Mouse (Mus musculus) heart, adult 18-20 months (tissue): ENCODE data around the gene Tssc4. TPM values are rescaled to one million over a fixed set of nuclear protein-coding genes. Genes with fewer than 3 reads are reported as not detected.

Experiments
- DNase-seq, 2 experiments: peaks; one replicate each; pipeline ENCODE4 v3.0.0; 2021 to 2022; ENCODE audit warnings: mixed read lengths in 1 of 2
- total RNA-seq, 2 experiments: library from RNA; stranded (reverse); gene quantifications; 2 replicates each; pipeline ENCODE4 v1.2.3; 2021

Gene Tssc4
- total RNA-seq, 2 experiments from 2014 or later = 13.1 to 14.9 TPM

DNA sequence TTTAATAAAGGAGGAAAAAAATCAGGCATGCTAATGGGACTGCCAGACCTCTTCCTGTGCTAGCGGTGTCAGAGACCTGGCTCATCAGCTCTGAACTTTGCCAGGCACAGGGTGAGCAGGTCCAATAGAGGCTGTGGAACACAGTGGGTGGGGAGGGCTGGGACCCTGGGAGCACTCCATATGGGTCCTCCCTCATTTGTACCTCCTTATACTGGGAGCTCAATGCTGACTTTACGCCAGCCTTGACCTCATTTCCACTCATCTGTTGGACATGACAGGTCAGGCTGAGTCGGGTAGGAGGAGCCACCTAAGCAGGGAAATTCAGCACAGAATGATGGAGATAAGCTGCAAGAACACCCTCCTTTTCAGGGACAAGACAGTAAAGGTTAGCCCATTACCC, 1.2 kb upstream of the Tssc4 start:
- DNase-seq = no peak

DNA sequence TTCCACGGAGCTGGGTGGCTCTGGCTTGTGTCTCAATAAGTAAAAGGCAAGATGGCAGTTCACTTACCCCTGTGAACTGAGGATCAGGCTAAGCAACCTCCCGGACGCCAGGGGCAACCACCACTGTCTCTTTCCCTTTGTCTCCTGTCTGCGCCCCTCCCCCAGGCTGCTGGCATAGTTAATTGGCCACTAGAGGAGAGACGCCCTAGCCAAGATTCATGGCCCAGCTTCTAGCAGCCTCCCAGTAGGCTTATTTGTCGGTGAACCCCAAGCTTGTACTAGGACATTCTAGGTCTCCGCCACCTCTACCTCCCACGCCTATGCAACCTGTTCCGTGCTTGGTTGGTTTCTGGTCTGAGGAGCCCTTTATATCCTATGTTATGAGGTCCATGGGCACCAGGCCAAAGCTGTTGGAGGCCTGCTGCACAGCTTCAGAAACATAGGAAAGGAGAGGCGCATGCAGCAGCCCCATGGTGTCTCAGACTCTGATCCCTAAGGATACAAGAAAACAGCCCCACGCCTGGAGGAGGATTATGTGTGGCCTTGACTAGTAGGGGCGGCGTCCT, 650 bp upstream of the Tssc4 start:
- no peak for DNase-seq

GRCm38 (mm10) chr7:143069751-143070400, 827 bp downstream of the Tssc4 start:
- no peak for DNase-seq

GRCm38 (mm10) chr7:143070506-143071070, 1.5 kb downstream of the Tssc4 start:
- DNase-seq = no peak

DNA sequence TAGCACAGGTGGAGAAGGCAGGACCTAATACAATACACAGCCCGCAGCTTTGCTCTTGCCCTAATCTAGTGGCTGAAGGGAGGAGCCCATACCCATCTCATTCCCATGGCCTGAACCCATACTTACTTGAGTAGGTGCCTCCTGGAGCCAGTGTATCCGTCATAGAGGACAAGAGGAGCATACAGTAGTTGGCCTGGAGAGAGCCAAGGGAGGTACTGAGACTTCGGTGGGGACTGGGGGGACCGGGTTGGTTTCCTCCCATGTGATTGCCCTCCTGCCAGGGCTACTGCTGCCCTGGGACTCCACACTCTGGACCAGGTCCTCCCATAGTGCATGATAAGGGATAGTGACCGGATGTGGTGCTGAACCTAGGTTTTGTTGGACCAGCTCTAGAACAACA, 3.6 kb downstream of the Tssc4 start:
- no peak for DNase-seq

DNA sequence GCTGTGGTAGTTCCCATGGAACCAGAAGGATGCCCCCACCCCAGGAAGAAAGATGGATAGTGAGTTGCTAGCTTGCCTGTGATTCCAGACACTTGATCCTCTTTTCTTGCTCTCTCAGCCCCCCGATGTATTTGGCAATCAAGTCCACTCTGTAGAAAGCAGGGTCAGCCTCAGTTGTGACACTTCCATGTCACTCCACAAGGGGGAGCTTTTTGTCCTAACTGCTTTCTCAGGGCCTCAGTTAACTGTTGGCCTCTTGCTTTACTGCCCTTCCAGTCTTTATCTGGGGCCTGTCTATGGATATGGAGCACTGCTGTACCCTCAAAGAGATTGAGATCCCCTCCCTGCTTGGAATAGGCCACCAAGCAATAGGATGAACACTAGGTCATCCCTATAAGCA, 4.0 kb downstream of the Tssc4 start:
- DNase-seq = peak; percentile 30 to 55

DNA sequence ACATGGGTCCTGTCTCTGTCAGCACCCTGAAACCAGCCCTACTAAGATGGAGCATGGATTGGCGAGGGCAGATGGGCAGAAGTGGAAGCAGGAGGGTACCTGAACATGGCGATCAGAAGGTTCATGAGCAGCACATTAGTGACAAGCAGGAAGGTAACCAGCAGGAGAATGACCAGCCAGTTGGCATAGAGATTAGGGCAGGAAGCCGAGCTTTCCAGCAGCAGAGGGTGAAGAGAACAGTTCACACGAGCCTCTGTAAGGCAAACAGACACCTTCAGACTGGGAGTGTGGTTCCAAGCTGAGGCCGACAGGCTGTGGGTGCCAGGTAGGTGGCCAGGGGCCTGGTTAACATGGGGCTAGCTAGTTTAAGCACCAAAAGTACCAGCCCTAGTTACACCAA, 6.3 kb downstream of the Tssc4 start:
- DNase-seq = no peak

- no peak for DNase-seq
Observed at GRCm38 (mm10) chr7:143077351-143077750, 8.3 kb downstream of the Tssc4 start.

DNA sequence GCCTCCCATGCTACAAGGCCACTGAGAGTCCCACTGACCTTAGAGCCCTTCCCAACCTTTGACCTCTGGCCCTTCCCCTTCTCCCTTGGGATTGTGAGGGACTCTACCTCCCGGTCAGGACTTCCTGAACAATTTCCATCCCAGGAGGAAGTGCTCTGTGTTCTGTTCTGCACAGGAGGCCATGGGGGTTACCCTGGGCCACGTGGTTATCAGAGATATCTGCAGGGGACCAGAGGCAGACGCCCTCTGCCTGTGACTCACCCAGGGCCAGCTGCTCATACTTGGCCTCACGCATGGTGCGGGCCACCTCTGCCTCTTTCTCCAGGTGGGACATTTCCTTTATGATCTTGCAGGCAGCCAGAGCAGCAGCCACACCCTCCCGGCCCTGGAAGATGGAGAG, 13.0 kb downstream of the Tssc4 start:
- no peak for DNase-seq

DNA sequence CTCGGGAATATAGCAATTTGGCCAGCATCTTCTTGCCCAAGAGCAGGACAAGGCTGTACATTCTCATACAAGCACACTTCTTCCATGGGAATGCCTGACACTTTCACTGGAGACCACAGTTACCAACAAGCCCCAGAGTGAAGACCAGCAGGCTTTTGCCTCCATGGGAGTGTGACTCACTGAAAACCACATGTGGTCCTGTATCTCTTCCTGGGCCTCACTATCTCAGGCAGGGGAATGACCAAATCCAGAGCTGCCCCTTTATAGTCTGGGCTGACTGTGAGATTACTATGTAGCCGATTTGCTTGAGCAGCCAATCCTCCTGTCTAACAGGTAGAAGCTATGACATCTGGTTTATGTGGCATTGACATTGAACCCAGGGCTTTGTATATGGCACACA, 14.7 kb downstream of the Tssc4 start:
- DNase-seq = no peak

DNA sequence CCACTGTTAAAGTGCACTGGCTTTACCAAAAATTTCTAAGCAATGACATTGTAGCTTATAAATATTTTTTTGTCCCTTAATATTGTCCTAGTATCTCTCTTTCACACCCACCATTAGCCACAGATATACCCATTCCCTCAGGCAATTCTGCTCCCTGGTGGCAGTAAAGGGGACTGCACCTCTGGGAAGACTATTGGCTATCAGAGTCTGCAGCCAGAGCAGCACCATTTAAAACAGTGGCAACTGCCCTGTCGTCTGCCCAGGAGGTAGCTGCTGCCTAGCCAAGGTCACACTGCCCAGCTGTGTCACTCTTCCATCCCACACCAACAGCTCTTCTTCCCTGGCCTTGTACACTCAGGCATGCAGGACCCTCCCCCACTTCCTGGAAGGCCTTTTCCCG, 17.3 kb downstream of the Tssc4 start:
- peak; percentile 74 to 92 for DNase-seq

DNA sequence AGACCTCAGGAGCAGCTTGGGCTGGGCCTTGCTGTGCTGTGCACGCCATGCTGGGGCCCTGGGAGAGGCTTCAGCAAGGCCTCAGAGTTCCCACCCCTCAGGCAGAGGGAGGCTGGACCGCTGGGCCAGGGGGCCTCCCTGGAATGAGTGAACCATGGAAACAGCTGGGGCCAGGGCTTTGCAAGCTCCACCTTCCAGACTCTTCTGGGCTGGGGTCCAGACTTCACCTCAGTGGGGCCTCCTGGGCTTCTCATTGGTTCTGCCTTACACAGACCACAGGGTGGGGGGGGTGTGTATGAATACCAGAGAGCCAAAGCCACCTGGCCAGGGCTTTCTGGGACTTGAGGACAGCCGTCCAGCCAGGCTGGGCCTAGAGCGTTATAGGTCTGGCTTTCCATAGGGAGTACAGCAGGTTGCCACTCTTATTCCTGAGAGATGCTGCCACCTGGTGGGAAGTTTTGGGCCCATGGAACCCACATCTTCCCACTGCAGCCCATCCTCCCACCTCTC, 18.1 kb downstream of the Tssc4 start:
- peak in 1 of 2 experiments; percentile 68 for DNase-seq

DNA sequence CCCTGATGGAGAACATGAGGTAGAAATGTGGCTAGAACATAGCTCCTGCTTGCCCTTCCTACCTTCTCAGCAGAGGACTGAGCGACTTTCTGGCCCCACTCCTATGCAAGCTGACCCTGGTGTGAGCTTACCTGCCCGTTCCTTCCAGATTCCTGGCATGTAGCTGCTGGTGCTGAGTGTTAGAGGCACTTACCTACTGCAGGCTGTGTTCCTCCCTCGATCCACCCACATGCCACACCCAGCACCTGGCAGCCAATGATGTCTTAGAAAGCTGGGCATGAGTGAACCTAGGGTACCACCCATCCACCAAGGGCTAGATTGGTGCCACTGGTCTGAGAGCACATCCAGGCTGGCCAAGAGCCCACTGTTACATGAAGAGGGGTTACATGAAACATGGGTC, 24.8 kb downstream of the Tssc4 start:
- DNase-seq = no peak

GRCm38 (mm10) chr7:143094592-143095553, 25.8 kb downstream of the Tssc4 start, which contains the start of gene Trpm5:
Gene Trpm5 (minus strand): TSS chr7:143094642.
- DNase-seq = peak; percentile 65 to 88

DNA sequence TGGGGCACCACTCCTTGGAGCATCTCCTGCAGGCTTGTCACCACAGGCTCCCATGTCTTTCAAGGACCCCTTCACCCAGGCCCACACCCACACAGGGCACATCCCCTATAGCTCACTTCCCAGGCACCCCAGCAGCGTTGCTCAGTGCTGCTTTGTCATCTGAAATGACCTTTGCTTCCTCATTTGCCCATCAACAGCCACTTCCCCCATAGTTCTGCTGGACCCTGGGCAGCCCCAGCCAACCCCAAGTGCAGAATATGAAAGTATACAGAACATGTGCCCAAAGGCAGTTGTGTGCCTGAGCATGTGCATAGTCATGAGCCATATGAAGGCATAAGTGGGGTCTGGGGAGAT, 26.5 kb downstream of the Tssc4 start:
- no peak for DNase-seq

- DNase-seq = peak; percentile 42 to 54
Observed at GRCm38 (mm10) chr7:143100759-143101158, 31.7 kb downstream of the Tssc4 start.

DNA sequence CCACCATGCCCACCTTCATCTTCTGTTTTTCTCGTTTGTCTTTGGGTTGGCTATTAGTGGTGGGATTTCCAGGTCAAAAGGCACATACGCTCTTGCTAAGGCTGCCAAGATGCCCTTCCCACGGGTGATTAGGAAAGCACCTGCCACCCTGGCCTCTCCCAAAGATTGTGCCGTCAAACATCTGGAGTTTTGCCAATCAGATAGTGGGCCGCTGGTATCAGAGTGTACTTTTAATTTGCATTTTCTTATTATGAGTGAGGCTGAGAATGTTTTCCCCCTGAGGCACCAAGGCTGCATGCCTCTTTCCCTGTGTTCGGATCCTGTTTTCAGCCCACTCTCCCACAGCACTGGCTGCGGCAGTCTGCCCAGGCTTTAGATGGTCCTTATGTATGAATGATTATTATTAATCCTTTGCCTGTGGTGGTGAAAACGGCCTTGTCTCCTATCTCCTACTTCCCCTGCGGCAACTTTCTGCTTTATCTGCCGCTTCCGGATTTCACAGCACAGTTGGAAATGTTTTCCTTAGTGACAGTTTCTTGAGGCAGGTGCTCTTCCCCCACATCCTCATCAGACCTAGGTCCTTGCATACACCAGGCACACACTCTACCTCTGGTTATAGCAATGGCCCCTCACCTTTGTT, 36.3 kb downstream of the Tssc4 start:
- no peak for DNase-seq

GRCm38 (mm10) chr7:143106062-143106461, 37.0 kb downstream of the Tssc4 start, which contains the start of gene Kcnq1:
Gene Kcnq1 (plus strand): TSS chr7:143106362.
- no peak for DNase-seq

GRCm38 (mm10) chr7:143106672-143107465, 37.8 kb downstream of the Tssc4 start:
- peak; percentile 58 to 62 for DNase-seq

DNA sequence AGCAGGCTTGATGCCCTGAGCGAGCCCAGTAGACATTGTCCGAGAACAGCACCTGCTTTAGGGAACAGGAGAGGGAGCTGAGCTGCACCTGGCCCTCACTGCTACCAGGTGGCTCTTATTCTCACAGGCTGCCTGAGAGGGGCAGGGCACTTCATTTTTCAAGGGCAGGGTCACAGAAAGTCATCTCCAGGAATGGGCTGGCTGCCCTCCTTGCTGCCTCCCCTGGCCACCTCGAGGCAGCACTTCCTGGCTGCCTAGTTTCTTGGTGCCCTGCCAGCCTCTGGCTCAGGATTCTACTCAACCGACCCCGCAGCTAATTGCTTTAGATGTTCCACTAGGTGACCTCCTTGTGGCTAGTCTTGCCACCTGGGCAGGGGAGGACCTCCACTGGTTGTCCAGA, 39.2 kb downstream of the Tssc4 start:
- DNase-seq = peak; percentile 66 to 69
